Mouse (Mus musculus) spleen, postnatal 4 days (tissue): ENCODE results near the gene Sf3a2.
A peak's percentile ranks its signal among the peaks of the same experiment; 100 is the strongest.
"Not testable (repeated sequence)": the region's sequence is repeated elsewhere in the genome, so short reads cannot be mapped to it uniquely, and the experiment has no call there.

ENCODE experiments used
- DNase-seq, 2 experiments: peaks; one replicate each; pipeline ENCODE4 v3.0.0; 2022; ENCODE audit warnings: low spot score in 2 of 2

Sf3a2 gene

GRCm38 (mm10) chr10:80804340-80804739 is 6.3 kb downstream of the Sf3a2 start:
- DNase-seq, result no peak

DNA sequence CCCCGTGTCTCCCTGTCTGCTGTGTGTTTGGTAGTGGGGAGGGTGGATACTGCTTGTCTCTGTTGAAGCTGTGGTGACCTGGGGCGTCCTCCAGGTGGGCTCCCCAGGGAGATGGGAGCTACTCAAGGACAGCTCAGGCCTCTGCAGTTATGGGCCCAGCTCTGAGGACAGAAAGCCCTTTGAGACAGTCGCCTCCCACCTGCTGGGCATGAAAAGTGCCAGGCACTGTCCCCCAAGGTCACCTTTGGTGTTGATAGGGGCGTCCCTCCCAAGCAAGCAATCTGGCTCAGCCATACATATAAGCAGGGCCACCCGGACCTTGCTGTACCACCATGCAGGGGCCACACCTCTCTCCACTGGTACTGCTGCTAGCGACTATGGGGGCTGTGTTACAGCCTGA is 6.9 kb downstream of the Sf3a2 start, which contains the start of gene Amh:
Gene Amh, plus strand, starts transcription at position 328 of the 400 bp plus-strand sequence.
- DNase-seq, result no peak

DNA sequence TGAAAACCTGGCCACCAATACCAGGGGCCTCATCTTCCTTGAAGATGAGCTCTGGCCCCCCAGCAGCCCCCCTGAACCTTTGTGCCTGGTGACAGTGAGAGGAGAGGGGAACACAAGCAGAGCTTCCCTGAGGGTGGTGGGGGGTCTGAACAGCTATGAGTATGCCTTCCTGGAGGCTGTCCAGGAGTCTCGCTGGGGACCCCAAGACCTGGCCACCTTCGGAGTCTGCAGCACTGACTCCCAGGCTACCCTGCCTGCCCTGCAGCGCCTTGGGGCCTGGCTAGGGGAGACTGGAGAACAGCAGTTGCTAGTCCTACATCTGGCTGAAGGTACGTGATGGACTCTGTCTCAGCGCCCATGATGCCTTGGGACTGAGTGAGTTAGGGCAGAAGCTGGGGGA is 7.3 kb downstream of the Sf3a2 start:
- DNase-seq, result no peak

GRCm38 (mm10) chr10:80805925-80806324 is 7.9 kb downstream of the Sf3a2 start:
- DNase-seq, result peak; percentile 87 to 96

- peak in 1 of 2 experiments; percentile 72 for DNase-seq
Measured at GRCm38 (mm10) chr10:80806341-80807056, 8.5 kb downstream of the Sf3a2 start.

DNA sequence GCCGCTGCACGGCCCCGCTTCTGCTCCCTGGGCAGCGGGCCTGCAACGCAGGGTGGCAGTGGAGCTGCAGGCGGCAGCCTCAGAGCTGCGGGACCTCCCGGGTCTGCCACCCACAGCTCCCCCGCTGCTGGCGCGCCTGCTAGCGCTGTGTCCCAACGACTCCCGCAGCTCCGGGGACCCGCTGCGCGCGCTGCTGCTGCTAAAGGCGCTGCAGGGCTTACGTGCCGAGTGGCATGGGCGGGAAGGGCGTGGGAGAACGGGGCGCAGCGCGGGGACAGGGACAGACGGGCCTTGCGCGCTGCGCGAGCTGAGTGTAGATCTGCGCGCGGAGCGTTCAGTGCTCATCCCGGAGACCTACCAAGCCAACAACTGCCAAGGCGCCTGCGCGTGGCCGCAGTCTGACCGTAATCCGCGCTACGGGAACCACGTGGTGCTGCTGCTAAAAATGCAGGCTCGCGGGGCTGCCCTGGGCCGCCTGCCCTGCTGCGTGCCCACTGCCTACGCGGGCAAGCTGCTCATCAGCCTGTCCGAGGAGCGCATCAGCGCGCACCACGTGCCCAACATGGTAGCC is 9.1 kb downstream of the Sf3a2 start:
- peak; percentile 52 to 78 for DNase-seq

- no peak for DNase-seq
Measured at GRCm38 (mm10) chr10:80808099-80808984, 10.3 kb downstream of the Sf3a2 start.

DNA sequence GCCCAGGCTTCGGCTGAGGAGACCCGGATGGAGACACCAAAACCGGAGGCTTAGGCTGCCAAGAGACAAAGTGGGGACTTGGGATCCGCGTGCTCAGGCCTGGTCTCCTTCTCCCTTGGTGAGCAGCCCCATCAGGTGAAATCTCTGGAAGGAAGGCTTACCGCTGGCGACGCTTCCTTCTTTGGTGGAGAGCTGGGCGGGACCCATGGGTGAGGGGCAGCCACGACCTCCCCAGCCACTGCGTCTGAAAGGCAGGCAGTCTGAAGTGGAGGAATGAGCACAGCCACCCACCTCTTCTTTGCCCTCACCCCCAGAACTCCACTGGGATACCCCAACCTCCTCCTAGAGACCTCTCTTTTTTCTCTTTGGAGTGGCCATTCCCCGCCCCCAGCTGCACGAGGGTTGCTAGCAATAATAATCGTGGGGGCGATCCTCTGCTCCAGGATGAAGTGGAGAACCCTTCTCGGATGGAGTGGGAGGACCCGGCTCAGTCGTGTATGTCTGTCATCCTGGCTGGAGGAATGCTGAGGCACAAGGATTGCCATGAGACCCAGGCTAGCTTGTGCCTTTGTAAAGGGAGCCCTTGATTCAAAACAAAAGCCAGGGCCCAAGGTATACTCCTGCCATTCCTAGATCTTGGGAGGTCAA is 11.1 kb downstream of the Sf3a2 start:
- no peak for DNase-seq

- no peak for DNase-seq
Measured at GRCm38 (mm10) chr10:80810084-80810483, 12.1 kb downstream of the Sf3a2 start.

DNA sequence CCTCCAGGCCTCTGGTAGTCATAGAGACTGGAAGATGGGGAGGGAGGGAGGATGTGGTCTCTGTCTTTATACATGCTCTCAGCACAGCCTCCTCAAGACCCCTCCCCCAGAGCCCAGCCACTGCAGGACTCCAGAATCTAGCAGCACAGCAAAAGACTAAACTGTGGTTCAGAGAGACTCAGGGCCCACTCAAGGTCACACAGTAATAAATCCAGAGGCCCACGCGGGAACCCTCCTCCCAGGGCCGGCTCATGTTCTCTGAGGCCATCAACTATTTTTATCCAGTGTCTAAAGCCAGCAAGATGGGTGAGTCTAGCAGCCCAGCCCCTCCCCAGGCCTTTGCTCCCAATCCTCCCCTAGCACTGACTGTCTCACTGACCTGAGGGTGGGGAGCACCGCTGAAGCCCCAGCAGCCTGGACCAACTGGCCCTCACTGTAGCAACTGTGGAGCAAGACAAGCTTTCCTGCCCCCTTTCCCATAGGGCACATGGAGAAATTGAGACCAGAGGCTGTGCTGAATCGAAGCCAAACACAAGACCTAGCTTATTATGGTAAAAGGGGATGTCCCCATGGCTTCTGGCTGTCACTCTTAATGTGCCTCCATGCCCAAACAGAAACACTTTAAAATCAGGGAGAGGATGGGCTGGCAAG is 14.5 kb downstream of the Sf3a2 start:
- no peak for DNase-seq

- no peak for DNase-seq
Measured at GRCm38 (mm10) chr10:80813366-80813765, 15.4 kb downstream of the Sf3a2 start, which contains the start of gene Jsrp1. TSS of gene Jsrp1 (minus strand) at chr10:80813498.

GRCm38 (mm10) chr10:80814800-80815199 is 16.8 kb downstream of the Sf3a2 start:
- no peak for DNase-seq

DNA sequence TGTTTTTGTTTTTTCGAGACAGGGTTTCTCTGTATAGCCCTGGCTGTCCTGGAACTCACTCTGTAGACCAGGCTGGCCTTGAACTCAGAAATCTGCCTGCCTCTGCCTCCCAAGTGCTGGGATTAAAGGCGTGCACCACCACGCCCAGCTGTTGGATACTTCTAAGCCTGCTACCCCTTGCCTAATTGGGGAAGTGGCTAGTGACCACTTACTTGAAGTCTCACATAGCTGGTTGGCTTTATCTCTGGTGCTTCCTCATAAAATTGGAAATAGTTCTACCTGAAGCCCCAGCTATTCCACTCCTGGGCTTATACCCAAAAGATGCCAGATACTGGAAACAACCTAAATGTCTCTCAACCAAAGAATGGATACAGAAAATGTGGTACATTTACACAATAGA is 18.3 kb downstream of the Sf3a2 start:
- DNase-seq, result not testable (repeated sequence)

GRCm38 (mm10) chr10:80817164-80817563 is 19.2 kb downstream of the Sf3a2 start:
- DNase-seq, result no peak

DNA sequence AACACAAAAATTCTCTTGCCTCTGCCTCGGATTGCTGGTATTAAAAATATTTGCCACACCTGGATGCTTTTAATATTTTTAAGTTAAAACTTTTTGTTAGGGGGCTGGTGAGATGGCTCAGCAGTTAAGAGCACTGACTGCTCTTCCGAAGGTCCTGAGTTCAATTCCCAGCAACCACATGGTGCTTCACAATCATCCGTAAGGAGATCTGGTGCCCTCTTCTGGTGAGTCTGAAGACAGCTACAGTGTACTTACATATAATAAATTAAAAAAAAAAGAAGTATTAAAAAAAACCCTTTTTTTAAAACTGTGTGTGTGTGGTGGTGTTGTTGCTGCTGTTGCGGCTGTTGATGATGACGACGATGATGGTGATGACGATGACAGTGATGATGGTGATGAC is 20.0 kb downstream of the Sf3a2 start:
- not testable (repeated sequence) for DNase-seq

DNA sequence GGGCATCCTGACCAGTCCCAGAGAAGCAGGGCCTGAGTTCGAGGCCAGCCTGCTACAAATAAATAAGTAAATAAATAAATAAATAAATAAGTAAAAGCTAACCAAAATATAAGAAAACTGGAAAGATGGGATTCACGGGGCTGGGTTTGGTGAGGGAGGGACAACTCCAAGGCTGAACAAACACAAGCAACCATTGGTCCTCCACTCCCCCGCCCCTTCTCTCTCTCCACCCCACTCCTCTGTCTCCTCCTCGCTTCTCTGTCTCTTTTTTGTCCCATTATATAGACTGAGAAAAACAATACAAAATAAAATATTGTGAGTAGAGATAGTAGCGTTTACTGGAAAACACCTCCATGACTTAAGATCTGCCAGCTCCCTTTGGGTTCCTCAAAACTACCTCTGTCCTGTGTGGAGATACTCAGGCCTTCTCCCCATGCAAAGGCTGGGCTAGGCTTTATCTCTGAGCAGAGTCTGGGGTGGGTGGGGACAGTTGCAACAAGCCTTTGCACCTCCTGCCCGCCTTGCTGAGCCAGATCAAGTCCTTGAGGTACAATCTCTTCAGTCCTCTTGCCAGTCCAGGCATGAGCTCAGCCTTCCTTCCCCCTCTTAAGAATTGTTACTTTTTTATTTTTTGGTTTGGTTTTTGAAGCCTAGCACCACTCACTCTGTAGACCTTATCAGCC is 20.7 kb downstream of the Sf3a2 start:
- DNase-seq, result peak; percentile 79 to 82

GRCm38 (mm10) chr10:80819406-80819805 is 21.4 kb downstream of the Sf3a2 start:
- DNase-seq, result no peak

DNA sequence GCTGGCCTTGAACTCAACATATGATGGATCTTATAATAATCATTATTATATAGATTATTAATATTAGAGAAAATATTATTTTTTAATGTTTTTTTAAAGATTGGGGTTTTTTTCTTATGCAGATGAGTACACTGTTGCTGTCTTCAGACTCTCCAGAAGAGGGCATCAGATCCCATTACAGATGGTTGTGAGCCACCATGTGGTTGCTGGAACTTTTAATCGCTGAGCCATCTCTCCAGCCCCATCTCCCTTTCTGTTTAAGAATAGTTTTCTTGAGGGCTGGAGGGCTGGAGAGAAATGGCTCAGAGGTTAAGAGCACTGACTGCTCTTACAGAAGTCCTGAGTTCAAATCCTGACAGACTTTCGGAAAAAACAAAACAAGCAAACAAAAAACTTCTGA is 24.0 kb downstream of the Sf3a2 start:
- no peak for DNase-seq

- no peak for DNase-seq
Measured at GRCm38 (mm10) chr10:80822528-80822927, 24.5 kb downstream of the Sf3a2 start.

GRCm38 (mm10) chr10:80823316-80823715 is 25.3 kb downstream of the Sf3a2 start:
- DNase-seq, result no peak
